Mouse (Mus musculus) left cerebral cortex, adult 2 months (tissue): Measurements from ENCODE around the gene Dnajc25. TPM values are rescaled to one million over a fixed set of nuclear protein-coding genes. Genes with fewer than 3 reads are reported as not detected.

ENCODE experiments used
- DNase-seq, 2 experiments: peaks; one replicate each; pipeline ENCODE4 v3.0.0; 2021 to 2022; ENCODE audit warnings: low spot score in 2 of 2, mixed read lengths in 1 of 2; ENCODE audit errors: extremely low spot score in 1 of 2
- H3K27ac ChIP-seq: fragments of 200-600 bp; 2 replicates; pipeline ENCODE4 v1.8.1; 2022
- H3K4me3 ChIP-seq: fragments of 200-600 bp; 2 replicates; pipeline ENCODE4 v1.8.1; 2022
- CTCF ChIP-seq: fragments of 200-600 bp; IDR thresholded peaks from 2 replicates; pipeline ENCODE4 v1.8.1; 2022; ENCODE audit warnings: antibody characterized with exemption, mild to moderate bottlenecking, moderate library complexity
- intact Hi-C: fragments of 180-260 bp; cut with DNase I; formaldehyde crosslinking; loops from one replicate; pipeline ENCODE4 v1.15.1; 2025
- total RNA-seq, 2 experiments: library from RNA; stranded (reverse); gene quantifications; 2 replicates each; pipeline ENCODE4 v1.2.3; 2021

Gene Dnajc25
- total RNA-seq, 2 experiments from 2014 or later = 5.8 to 6.3 TPM

GRCm38 (mm10) chr4:59007016-59007415, 12.2 kb downstream of the Dnajc25 start:
- no peak overlapping the region for H3K27ac ChIP-seq
- DNase-seq = no peak
- no peak for TF ChIP-seq CTCF
- intact Hi-C loops = no loop called here
- H3K4me3 ChIP-seq = no peak overlapping the region

GRCm38 (mm10) chr4:59007974-59008373, 13.1 kb downstream of the Dnajc25 start:
- H3K27ac ChIP-seq = no peak overlapping the region
- intact Hi-C loops = no loop called here
- no peak for TF ChIP-seq CTCF
- H3K4me3 ChIP-seq = no peak overlapping the region
- no peak for DNase-seq

DNA sequence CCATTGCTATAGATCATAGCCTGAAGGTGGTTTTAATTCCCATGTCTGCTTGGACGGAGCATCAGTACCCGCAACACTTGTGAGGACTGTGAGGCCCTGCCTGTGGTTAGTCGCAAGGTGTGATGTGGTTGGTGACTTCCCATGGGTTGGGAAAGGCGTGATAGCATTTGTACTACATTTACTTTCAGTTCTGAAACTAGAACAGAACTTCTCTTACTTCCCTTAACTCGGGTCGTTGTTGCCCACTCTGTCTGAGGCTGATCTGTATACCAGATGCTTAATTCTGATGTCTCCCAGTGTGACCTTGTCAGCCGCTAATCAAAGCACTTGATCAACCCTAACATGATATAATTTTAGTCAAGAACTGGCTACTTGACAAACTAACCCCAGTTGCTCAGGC, 14.3 kb downstream of the Dnajc25 start:
- no peak overlapping the region for H3K27ac ChIP-seq
- TF ChIP-seq CTCF = no peak
- intact Hi-C loops = no loop called here
- no peak for DNase-seq
- no peak overlapping the region for H3K4me3 ChIP-seq

DNA sequence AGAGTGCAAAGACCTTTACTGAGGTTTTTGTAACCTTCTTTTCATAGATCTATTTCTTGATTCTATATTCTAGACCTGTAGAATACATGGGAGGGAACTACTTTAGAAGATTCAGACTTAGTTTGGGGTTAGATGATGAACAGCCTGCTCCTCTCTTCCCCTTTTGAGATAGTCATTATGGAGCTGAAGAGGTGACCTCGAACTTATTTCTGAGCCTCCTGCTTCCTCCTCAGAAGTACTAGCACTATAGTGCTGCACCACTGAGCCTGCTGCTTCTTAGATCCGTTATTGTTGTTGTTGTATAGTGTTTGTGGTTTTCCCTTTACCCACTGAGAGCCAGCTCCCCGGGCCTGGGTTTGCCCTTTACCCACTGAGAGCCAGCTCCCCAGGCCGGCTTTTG, 14.8 kb downstream of the Dnajc25 start:
- no peak for DNase-seq
- Histone ChIP-seq H3K27ac (no peak overlapping the region), H3K4me3 (no peak overlapping the region)
- no peak for TF ChIP-seq CTCF
- intact Hi-C loops = no loop called here

DNA sequence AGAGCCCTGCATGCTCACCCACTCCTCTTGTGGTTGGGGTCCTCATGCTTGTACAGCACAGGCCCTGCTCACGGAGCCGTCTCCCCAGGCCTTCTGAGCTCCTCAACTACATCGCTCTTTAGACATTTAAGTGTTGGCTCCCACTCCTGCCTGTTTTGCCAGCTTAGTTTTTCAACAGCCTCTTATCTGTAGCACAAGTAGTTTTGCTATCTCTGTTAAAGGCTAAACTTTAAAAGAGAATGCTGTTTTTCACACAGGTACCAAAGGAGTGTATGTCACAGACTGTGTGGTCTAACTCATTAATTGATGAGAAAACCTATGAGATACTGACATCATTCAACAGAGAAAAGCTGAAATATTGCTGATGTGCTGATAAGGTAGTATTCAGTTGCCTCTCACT, 16.6 kb downstream of the Dnajc25 start:
- Histone ChIP-seq H3K4me3 (no peak overlapping the region), H3K27ac (no peak overlapping the region)
- intact Hi-C loops = no loop called here
- no peak for DNase-seq
- no peak for TF ChIP-seq CTCF

DNA sequence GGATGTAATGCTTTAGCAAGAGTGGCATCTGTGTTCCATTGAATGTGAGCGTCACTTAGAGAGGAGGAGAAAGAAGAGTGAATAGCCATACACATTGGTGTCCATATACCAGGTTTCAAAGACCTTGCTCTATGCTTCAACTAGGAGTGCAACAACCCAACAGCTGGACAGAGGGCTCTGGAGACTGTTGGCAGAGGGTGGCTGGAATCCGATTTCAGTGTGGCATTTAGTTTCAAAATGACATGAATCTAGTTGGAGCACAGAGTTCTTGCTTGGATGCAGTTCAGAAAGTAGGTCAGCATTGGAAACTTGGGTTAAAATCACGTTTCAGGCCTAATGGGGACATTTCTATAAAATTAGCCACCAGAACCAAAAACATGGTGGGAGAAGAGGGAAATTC, 20.3 kb downstream of the Dnajc25 start:
- no peak overlapping the region for H3K27ac ChIP-seq
- intact Hi-C loops = no loop called here
- H3K4me3 ChIP-seq = no peak overlapping the region
- TF ChIP-seq CTCF = no peak
- no peak for DNase-seq

GRCm38 (mm10) chr4:59016922-59017321, 22.1 kb downstream of the Dnajc25 start:
- H3K27ac ChIP-seq = no peak overlapping the region
- DNase-seq = no peak
- no peak overlapping the region for H3K4me3 ChIP-seq
- TF ChIP-seq CTCF = no peak
- intact Hi-C loops = no loop called here

DNA sequence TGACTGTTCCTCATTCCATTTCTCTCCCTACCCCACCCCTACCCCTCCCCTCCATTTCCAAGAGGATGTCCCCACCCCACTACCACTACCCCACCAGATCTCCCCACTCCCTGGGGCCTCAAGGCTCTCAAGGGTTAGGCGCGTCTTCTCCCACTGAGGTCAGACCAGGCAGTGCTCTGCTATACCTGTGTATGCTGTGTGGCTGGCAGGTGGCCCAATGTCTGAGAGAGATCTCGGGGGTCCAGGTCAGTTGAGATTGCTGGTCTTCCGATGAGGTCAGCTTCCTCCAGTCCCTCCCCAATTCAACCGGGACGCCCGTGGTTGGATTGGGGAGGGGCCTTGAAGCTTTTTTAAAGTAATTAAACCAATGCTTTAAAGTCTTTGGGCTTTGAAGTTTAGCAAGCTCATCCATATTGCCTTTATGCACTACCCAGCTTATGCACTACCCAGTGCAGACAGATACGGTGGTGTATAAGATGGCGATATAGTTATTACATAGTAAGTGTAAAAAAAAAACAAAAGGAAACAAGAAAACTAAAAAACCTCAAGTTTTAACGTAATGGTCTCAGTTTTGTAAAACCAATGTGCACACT, 39.6 kb downstream of the Dnajc25 start:
- no peak for DNase-seq
- Histone ChIP-seq H3K4me3 (peak overlapping the region; percentile 88), H3K27ac (peak overlapping the region; percentile 84)
- intact Hi-C loops = loop anchor here (2.0 kb wide), 1 partner anchor 154 kb away; the partner anchor contains the start of gene Ugcg
- no peak for TF ChIP-seq CTCF

- DNase-seq = peak; percentile 74 to 76
- Histone ChIP-seq H3K27ac (peak within 1 kb of the TSS; percentile 84), H3K4me3 (peak within 1 kb of the TSS; percentile 88)
- peak; percentile 18; the same call in 1 of the 2 replicates for TF ChIP-seq CTCF
- intact Hi-C loops = loop anchor here (2.0 to 5.0 kb wide), 2 partner anchors 33 to 154 kb away; partner anchors contain the start of genes Gm20503 and Ugcg
Measured at GRCm38 (mm10) chr4:59034918-59035785, 40.3 kb downstream of the Dnajc25 start, which contains the start of gene Gng10. TSS of gene Gng10 (plus strand) at chr4:59035088.

- no peak for DNase-seq
- intact Hi-C loops = loop anchor here (1.0 to 5.0 kb wide), 3 partner anchors 34 to 153 kb away; partner anchors contain the start of genes Gm20503 and Ugcg
- Histone ChIP-seq H3K4me3 (peak overlapping the region; percentile 88), H3K27ac (peak overlapping the region; percentile 84)
- no peak for TF ChIP-seq CTCF
Measured at GRCm38 (mm10) chr4:59035786-59036350, 41.0 kb downstream of the Dnajc25 start.

GRCm38 (mm10) chr4:59036490-59037127, 41.7 kb downstream of the Dnajc25 start:
- Histone ChIP-seq H3K27ac (no peak overlapping the region), H3K4me3 (peak overlapping the region; percentile 88)
- TF ChIP-seq CTCF = peak; percentile 87
- intact Hi-C loops = loop anchor here (1.0 to 5.0 kb wide), 2 partner anchors 34 to 51 kb away; partner anchors contain the start of gene Gm20503
- peak; percentile 57 to 72 for DNase-seq
